Mouse (Mus musculus): ENCODE data around the gene Med13. TPM values are rescaled to one million over a fixed set of nuclear protein-coding genes. Genes with fewer than 3 reads are reported as not detected.

Gene Med13
- polyA plus RNA-seq (2015; fragmentation: Nextera tagmentation; extraction: Ambion mirVana): 8.1 and 8.3 TPM in 2 replicates

DNA sequence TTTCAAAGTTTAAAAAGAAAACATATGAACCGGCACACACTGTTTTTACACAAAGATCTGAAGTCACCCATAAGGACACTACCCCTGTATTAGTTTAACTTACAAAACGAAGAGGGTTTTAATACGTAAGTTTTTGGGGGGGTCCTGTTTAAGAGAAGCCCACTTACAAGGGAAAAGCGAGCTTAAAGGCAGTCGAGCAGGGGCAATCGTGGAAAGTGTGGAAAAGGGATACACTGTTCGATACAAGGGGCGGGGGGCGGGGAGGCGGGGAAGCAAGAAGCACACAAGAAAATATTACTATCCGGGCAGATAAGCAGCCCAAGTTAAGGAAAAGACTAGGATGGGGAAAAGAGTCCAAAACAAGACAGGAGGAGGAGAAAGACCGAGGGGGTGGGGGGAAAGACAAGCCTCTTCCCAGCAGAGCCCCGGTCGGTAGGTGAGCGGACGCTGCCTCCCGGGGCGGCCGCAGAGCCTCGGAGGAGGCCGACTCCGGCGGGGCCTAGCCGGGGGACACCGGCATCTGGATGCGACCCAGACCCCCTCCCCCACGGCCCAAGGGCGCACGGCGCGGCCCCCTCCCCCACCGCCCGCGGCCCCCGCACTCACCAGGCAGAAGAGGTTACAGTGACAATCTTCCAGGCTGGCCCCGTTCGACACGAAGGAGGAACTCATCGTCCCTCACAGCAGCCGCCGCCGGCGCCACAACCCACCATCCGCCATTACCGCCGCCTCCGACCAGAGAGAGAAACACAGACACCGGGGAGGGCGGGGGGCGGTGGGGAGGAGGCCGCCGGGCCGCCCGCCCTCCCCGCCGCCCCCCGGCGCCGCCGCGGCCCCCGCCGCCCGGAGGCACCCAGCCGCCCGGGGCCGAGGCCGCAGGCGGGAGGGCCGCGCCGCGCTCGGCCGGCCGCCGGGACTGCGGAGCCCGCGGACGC lies at the start of gene Med13:
Gene Med13, minus strand, starts transcription at position 749 of the 935 bp plus-strand sequence.
- H3K4me2 ChIP-seq (ENCODE audit: low read length): peak within 1 kb of the TSS; percentile 67
- no peak for TF ChIP-seq CTCF (IDR thresholded peaks at IDR 0.05; ENCODE audit: low read depth)
- H3K36me3 ChIP-seq (ENCODE audit: insufficient read depth, low read length): peaks cover 6% of the 10 kb centered on the region; the same call in 1 of the 2 replicates
- peak within 1 kb of the TSS; percentile 99 for H3K9ac ChIP-seq (ENCODE audit: low read depth, low read length)
- ATAC-seq (replicated peaks; ENCODE audit: low FRiP score, low read depth) (peak; percentile 57), DNase-seq (ENCODE audit: low spot score) (peak; percentile 52)
- under 1% methylated on average over 70 of the region's 81 CpGs for WGBS
- no peaks in the 10 kb centered on the region for H3K27me3 ChIP-seq (ENCODE audit: insufficient read depth, low read length)
- peak within 1 kb of the TSS; percentile 99 for H3K27ac ChIP-seq
- peak within 1 kb of the TSS; percentile 98 for H3K4me3 ChIP-seq (replicated peaks; ENCODE audit: low read depth, low read length)
- peaks cover 8% of the 10 kb centered on the region; the same call in 1 of the 2 replicates for H3K4me1 ChIP-seq (replicated peaks; ENCODE audit: insufficient read depth, low read length)
- H3K9me3 ChIP-seq (replicated peaks; ENCODE audit: low read length): no peaks in the 10 kb centered on the region

DNA sequence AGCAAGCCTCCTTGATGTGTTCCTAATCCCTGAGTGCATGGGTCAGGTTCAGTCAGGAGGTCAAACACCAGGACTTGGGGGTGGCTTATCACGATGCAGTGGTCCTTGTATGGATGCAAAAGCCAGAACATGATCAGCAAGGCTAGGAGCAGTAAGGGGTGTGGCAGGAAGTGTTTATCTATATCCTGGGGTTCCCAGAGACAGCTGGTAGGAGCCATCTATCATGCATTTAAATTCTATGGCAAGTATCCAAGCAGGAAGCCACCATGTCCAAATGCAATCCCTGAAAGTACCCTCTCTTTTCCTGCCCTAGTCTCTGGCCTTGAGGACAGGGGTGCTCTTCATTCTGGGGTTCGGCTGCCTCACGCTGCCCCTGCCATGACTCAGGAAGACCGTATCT lies 47.2 kb upstream of the Med13 start:
- Histone ChIP-seq H3K27me3 (ENCODE audit: insufficient read depth, low read length) (no peaks in the 10 kb centered on the region), H3K9me3 (replicated peaks; ENCODE audit: low read length) (no peaks in the 10 kb centered on the region), H3K4me3 (replicated peaks; ENCODE audit: low read depth, low read length) (no peak overlapping the region), H3K4me1 (replicated peaks; ENCODE audit: insufficient read depth, low read length) (no peaks in the 10 kb centered on the region), H3K4me2 (ENCODE audit: low read length) (no peak overlapping the region), H3K36me3 (ENCODE audit: insufficient read depth, low read length) (no peaks in the 10 kb centered on the region), H3K27ac (no peak overlapping the region), H3K9ac (ENCODE audit: low read depth, low read length) (no peak overlapping the region)
- no peak for TF ChIP-seq CTCF (IDR thresholded peaks at IDR 0.05; ENCODE audit: low read depth)
- DNase-seq (ENCODE audit: low spot score) (no peak), ATAC-seq (replicated peaks; ENCODE audit: low FRiP score, low read depth) (no peak)
- 66% methylated on average over 4 of the region's 4 CpGs for WGBS

DNA sequence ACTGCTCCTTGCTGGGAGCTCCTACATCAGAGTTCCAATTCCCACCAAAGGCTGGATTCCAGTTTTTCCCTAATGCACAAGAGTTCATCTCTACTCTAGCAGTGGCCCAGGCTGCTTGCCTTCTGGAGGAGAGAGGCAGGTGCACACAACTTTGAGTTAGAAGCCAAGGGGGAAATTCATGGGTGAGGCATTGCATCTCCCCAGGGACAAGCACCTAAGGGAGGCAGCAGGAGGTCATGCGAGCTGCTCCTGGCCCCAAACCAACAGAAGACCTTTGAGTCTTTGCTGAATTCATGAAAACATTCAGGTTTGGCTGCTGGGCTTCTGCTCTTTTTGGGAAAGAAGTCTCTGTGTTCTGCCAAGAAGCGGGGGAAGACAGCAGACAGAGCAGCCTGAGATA lies 46.4 kb upstream of the Med13 start:
- no peaks in the 10 kb centered on the region for H3K27me3 ChIP-seq (ENCODE audit: insufficient read depth, low read length)
- H3K36me3 ChIP-seq (ENCODE audit: insufficient read depth, low read length): no peaks in the 10 kb centered on the region
- no peak overlapping the region for H3K4me2 ChIP-seq (ENCODE audit: low read length)
- no peak overlapping the region for H3K27ac ChIP-seq
- ATAC-seq (replicated peaks; ENCODE audit: low FRiP score, low read depth): no peak
- no peaks in the 10 kb centered on the region for H3K9me3 ChIP-seq (replicated peaks; ENCODE audit: low read length)
- H3K4me1 ChIP-seq (replicated peaks; ENCODE audit: insufficient read depth, low read length): no peaks in the 10 kb centered on the region
- H3K4me3 ChIP-seq (replicated peaks; ENCODE audit: low read depth, low read length): no peak overlapping the region
- 97% methylated on average over 2 of the region's 2 CpGs for WGBS
- no peak for DNase-seq (ENCODE audit: low spot score)
- TF ChIP-seq CTCF (IDR thresholded peaks at IDR 0.05; ENCODE audit: low read depth): no peak
- no peak overlapping the region for H3K9ac ChIP-seq (ENCODE audit: low read depth, low read length)

DNA sequence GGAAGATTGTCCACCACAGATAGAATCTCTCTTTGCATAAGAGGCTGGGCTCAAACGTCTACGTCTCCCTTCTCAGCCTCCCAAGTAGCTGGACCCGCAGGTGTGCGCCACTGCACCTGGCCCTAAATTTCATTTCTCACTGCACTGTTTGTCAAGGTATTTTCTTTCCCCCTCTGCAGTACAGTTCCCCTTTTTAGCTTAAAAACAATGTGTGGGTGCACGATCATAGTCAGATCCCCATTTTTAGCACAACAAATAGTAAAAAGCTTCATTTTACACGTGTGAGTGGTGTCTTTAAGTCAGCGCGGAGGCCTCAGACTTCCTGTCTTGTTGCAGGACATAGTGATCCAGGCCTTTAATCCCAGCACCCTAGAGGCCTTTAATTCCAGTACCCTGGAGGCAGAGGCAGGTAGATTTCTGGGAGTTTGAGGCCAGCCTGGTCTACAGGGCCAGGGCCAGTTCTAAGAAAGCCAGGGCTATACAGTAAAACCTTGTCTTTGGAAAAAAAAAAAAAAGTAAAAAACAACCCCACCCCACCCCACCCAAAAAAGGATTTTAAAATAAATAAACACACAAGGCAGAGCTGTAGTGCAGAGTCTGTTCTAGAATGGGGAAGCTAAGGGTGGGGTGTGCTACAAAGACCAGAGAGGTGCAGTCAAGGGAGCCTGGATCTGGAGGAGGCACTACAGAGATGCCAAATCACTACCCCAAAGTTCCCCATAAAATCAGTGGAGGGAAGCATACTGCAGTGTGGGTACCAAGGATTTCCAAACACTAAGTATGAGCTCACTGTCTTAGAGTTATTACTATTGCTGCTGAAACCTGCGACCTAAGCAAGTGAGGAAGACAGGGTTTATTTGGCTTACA lies 42.1 kb upstream of the Med13 start:
- no peaks in the 10 kb centered on the region for H3K36me3 ChIP-seq (ENCODE audit: insufficient read depth, low read length)
- no peaks in the 10 kb centered on the region for H3K27me3 ChIP-seq (ENCODE audit: insufficient read depth, low read length)
- no peak overlapping the region for H3K4me2 ChIP-seq (ENCODE audit: low read length)
- H3K4me3 ChIP-seq (replicated peaks; ENCODE audit: low read depth, low read length): no peak overlapping the region
- no peak overlapping the region for H3K27ac ChIP-seq
- DNase-seq (ENCODE audit: low spot score): no peak
- H3K9me3 ChIP-seq (replicated peaks; ENCODE audit: low read length): no peaks in the 10 kb centered on the region
- ATAC-seq (replicated peaks; ENCODE audit: low FRiP score, low read depth): no peak
- WGBS: 85% methylated on average over 9 of the region's 9 CpGs
- peaks cover 5% of the 10 kb centered on the region; the same call in 1 of the 2 replicates for H3K4me1 ChIP-seq (replicated peaks; ENCODE audit: insufficient read depth, low read length)
- no peak for TF ChIP-seq CTCF (IDR thresholded peaks at IDR 0.05; ENCODE audit: low read depth)
- no peak overlapping the region for H3K9ac ChIP-seq (ENCODE audit: low read depth, low read length)

DNA sequence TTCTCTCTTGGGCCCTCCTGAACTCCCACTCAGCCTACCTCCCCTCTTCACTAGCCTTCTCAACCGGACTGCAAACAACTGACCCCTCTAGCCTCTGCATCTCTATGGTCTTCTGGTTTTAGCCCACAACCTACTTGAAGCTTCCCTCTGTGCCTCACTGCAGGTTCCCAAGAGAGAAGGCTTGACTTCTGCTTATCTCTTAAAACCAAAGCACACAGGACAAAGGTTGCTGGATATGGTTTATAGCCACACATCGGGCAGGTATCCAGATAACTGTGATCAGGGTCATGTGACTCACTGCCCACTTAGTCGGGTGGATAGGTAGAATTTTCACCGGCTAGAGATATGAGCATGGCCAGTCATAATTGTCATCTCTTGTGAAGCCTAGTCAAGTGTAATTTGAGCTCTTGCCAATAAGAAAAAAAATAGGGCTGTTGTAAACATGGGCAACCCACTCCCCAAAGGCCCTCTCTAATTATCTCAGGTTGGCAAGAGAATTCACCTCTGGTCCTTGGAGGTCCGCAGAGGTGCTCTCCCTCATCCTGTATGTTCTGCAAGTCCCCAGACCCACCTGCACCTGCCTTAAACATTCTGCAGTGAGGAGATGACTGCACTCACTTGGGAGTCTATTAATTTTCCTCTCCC lies 39.7 kb upstream of the Med13 start:
- ATAC-seq (replicated peaks; ENCODE audit: low FRiP score, low read depth) (no peak), DNase-seq (ENCODE audit: low spot score) (no peak)
- no peak overlapping the region for H3K9ac ChIP-seq (ENCODE audit: low read depth, low read length)
- TF ChIP-seq CTCF (IDR thresholded peaks at IDR 0.05; ENCODE audit: low read depth): no peak
- peaks cover 5% of the 10 kb centered on the region; the same call in 1 of the 2 replicates for H3K4me1 ChIP-seq (replicated peaks; ENCODE audit: insufficient read depth, low read length)
- no peaks in the 10 kb centered on the region for H3K36me3 ChIP-seq (ENCODE audit: insufficient read depth, low read length)
- WGBS: 55% methylated on average over 5 of the region's 5 CpGs
- no peak overlapping the region for H3K4me3 ChIP-seq (replicated peaks; ENCODE audit: low read depth, low read length)
- no peak overlapping the region for H3K27ac ChIP-seq
- no peak overlapping the region for H3K4me2 ChIP-seq (ENCODE audit: low read length)
- H3K27me3 ChIP-seq (ENCODE audit: insufficient read depth, low read length): no peaks in the 10 kb centered on the region
- no peaks in the 10 kb centered on the region for H3K9me3 ChIP-seq (replicated peaks; ENCODE audit: low read length)

DNA sequence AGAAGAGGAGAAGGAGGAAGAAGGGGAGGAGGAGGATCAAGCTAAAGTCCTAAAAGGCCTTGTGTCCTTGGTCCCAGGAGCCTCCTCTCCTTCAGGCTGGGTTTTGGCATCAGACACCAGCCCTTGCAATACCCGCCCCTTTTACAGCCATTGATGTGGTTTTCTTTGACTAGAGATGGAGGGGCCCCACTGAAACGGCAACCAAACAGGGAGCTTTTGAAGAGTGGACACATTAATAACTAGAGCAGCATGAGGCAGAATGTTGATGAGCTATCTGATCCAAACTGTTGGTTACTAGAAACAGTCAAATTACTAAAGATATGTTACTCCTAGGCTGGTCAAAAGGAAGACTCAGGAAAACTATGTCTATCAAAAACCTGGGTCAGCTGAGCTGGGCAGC lies 39.1 kb upstream of the Med13 start:
- TF ChIP-seq CTCF (IDR thresholded peaks at IDR 0.05; ENCODE audit: low read depth): no peak
- no peaks in the 10 kb centered on the region for H3K36me3 ChIP-seq (ENCODE audit: insufficient read depth, low read length)
- 28% methylated on average over 2 of the region's 2 CpGs for WGBS
- no peak overlapping the region for H3K4me2 ChIP-seq (ENCODE audit: low read length)
- DNase-seq (ENCODE audit: low spot score) (no peak), ATAC-seq (replicated peaks; ENCODE audit: low FRiP score, low read depth) (no peak)
- H3K4me1 ChIP-seq (replicated peaks; ENCODE audit: insufficient read depth, low read length): peaks cover 5% of the 10 kb centered on the region; the same call in 1 of the 2 replicates
- no peak overlapping the region for H3K9ac ChIP-seq (ENCODE audit: low read depth, low read length)
- no peaks in the 10 kb centered on the region for H3K27me3 ChIP-seq (ENCODE audit: insufficient read depth, low read length)
- H3K4me3 ChIP-seq (replicated peaks; ENCODE audit: low read depth, low read length): no peak overlapping the region
- H3K27ac ChIP-seq: no peak overlapping the region
- H3K9me3 ChIP-seq (replicated peaks; ENCODE audit: low read length): no peaks in the 10 kb centered on the region

Measured in kidney, postnatal 0 days (tissue).